Mouse (Mus musculus) megakaryocyte, embryonic 14.5 days (primary cell): ENCODE results near the gene Zfp316.

Experiments
- FLI1 ChIP-seq: IDR thresholded peaks from 2 replicates; pipeline ENCODE4 v1.6.1; 2012; ENCODE audit warnings: low read length, inconsistent platforms, mixed read lengths
- GATA1 ChIP-seq: IDR thresholded peaks from 3 replicates; pipeline ENCODE4 v1.6.1; 2012; ENCODE audit warnings: mixed read lengths, low read length, inconsistent platforms, borderline replicate concordance

- TF ChIP-seq GATA1 (no peak), FLI1 (no peak)
Observed at GRCm38 (mm10) chr5:143255131-143255519, 14.7 kb downstream of the Zfp316 start.
